Mouse (Mus musculus): Measurements from ENCODE around the gene Lmf2.

The Lmf2 gene

DNA sequence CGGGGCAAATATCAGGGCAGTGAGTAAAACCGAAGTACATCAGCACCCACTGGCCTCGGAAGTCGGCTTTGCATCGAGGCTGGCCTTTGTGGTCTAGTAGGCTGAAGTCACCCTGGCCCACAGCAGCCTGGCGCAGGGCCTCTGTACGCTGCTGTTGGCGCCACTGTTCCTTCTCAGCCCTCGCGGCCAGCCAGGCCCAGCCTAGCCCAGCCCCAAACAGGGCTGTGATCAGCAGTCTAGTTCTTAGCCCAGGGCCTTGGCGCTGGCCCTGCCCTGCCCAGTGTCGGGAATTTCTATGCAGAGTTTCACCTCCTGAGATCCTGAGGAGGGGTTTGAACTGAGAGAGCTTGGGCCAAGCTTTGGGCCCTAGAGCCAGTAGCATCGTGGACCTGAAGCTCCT lies 16.6 kb upstream of the Lmf2 start:
- DNase-seq = peak in 1 of 2 experiments; percentile 12

DNA sequence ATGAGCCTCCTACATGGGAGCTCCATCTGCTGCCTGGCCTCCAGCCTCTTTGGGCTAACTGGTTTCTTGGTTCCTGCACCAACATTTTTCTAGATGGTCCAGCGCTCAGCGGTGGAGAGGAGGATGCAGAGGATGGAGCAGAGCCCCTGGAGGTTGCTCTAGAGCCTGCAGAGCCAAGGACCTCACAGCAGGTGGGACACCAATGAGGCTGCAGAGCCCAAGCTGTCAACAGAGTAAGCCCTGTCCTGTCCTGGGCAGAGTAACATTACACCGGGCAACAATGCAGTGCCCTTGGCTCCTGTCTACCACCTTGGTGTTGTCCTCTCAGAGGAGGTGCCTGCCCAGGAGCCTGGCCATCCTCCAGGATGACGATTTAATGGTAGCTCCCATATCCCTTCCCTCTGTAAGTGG lies 9.7 kb upstream of the Lmf2 start:
- peak; percentile 88 to 90 for DNase-seq

DNA sequence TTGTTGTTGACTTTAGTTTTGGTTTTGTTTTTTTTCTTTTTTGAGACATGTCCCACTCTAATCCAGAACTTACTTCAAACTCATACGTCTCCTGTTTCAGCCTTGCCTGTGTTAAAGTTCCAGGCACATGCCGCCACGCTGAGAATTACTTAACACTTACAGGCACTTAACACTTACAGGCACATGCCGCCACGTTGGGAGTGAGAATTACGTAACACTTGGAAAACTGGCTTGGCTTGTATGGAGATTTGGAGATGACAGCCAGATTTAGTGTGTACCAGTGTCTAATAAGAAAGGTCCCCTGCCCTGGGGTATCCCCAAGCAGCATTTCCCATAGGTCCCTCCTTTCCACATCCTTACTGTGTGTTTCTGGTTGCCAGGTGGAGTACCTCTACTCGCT lies 7.6 kb upstream of the Lmf2 start:
- DNase-seq = no peak

- no peak for DNase-seq
Measured at GRCm38 (mm10) chr15:89358784-89359183, 3.3 kb upstream of the Lmf2 start.

DNA sequence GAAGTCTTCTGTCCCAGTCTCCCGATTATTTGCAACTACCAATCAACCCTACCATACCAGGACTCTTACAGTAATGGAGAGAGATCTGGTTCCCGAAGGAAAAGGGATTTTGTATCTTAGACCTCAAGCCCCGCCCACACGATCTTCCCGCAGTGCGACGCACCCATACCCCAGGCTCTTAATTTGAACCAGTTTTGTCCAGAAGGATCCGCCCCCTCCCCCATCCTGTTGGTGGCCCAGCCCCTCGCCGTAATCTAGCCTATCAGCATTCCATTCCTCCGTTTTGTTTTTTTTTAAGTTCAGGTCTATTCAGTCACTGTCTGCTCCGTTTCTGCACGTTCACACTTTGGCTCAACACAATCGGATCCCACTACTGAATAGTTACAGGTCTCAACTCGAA lies 913 bp upstream of the Lmf2 start:
- DNase-seq = no peak

DNA sequence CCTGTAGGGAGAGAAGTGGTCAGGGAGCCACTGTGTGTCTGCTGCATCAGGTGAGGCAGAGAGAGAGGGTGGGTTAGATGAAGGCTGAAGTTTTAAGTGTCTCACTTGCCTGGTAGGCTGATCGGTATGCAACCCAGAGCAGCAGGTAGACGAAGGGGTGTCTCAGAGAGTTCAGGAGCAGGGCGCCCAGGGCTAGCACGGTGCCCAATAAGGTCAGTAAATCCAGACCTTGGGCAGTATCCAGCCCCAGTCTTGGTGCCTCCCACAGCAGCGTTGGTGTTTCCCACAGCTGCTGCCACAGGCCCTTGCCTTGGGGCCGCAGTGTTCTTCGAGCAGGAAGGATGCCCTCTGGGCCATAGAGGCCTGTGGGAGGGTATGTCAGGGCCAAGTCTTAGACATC lies 1.0 kb downstream of the Lmf2 start:
- no peak for DNase-seq

DNA sequence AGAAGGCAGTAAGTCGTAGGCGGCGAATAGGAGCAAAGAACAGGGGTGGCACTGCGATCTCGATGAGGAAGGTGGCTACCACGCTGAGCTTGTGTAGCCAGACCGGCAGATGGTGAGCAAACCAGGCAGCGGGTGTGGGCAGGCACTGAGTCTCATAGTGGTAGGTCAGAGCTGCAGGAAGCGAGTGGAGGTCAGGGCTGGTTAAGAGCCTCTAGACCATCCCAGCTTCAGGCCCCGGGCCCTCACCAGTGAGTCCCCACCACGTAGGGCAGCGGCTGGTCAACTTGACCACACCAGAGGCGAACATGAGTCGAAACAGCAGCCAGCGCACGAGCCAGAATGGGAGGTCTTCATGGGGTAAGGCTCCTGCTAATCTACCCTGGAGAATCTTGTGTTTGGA lies 1.6 kb downstream of the Lmf2 start:
- no peak for DNase-seq

DNA sequence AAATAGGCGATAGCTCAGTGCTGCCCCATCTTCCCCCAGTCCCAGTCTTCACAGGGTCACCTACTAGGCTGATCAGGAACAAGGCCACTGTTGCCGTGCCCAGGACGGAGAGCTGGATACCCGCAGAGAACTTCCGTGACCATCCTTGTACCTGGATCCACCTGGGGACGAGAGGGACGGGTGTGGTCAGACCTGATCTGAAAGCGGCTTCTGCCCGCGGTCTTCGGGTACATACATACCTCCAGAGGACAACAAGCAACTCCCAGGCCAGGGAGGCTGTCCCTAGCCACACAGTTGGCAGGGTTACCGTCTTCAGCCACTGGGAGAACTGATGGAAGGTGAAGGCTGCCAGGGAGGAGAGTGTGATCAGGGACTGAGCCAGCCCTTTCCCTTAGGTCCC lies 2.7 kb downstream of the Lmf2 start:
- DNase-seq = no peak

DNA sequence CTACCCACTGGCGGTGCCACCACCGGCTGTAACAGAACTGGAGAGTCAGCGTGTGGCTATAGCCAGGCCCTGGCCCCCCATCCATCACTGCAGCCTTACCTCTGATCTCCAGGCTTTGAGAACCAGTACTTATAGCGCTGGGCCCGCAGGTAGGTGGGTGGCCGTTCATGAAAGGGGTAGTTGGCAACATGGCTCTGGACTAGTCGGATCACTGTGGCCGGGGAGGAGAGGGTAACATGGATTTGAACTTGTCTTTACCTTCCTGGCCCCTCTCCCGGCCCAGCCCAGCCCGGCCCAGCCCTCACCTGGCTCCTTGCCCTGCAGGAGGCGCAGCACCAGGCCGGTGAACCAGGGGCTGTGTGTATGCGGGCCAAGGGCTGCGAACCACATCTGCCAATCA lies 3.4 kb downstream of the Lmf2 start:
- no peak for DNase-seq

- DNase-seq = no peak
Measured at GRCm38 (mm10) chr15:89351302-89351701, 4.2 kb downstream of the Lmf2 start.

DNA sequence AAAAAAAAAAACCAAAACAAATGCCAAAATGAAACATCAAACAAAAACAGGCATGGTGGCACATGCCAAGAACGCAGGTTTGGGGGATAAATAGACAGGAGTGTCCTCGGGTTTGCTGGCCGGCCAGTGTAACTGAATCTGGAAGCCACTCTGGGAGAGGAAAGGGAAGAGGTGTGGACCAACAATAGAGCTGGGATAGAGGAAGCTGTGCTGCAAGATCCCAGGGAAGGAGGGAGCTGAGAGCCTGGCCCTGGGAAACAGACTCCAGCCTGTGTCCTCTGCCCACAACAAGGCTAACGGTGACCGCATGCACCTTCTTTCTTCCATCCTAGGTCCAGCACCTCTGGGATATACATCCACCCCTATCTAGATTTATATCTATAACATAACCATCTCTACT lies 5.0 kb downstream of the Lmf2 start:
- DNase-seq = no peak

DNA sequence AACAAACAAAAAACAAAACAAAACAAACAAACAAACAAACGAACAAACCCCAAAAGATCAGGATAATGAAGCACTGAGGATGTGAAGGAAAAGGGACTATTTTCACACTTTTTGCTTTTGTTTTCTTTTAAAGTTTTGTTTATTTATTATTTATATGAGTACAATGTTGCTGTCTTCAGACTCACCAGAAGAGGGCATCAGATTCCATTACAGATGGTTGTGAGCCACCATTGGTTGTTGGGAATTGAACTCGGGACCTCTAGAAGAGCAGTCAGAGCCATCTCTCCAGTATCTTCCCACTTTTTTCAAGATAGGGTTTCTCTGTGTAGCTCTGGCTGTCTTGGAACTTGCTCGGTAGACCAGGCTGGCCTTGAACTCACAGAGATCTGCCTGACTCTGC lies 12.1 kb downstream of the Lmf2 start:
- DNase-seq = no peak

GRCm38 (mm10) chr15:89341678-89342077 lies 13.8 kb downstream of the Lmf2 start:
- DNase-seq = no peak

GRCm38 (mm10) chr15:89340136-89340535 lies 15.3 kb downstream of the Lmf2 start:
- DNase-seq = no peak

DNA sequence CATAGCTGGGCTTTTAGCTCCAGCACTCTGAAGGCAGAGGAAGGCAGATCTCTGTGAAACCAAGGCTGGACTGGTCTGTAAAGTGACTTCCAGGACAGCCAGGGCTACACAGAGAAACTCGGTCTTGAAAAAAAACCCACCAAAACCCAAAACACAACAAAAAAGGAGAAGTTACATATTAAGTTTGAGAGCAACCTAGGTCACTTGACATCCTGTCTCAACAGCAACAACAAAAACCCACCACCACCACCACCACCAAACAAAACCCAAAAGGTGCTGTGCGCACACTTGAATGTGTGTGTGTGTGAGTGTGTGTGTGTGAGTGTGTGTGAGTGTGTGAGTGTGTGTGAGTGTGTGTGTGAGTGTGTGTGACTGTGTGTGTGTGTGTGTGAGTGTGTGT lies 15.8 kb downstream of the Lmf2 start:
- DNase-seq = no peak

DNA sequence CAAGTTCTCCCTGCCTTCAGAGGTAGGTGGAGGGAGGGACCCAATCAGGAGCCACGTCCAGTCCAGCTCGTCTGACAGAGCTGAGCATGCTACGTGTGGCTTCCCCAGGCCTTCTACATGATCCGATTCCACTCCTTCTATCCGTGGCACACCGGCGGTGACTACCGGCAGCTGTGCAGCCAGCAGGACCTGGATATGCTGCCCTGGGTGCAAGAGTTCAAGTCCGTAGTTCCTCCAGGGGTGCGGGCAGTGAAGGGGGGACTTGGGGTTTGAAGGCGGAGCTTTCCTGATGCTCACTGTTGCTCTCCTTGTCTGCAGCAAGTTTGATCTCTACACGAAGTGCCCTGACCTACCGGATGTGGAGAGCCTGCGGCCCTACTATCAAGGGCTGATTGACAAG lies 19.0 kb downstream of the Lmf2 start:
- no peak for DNase-seq

DNA sequence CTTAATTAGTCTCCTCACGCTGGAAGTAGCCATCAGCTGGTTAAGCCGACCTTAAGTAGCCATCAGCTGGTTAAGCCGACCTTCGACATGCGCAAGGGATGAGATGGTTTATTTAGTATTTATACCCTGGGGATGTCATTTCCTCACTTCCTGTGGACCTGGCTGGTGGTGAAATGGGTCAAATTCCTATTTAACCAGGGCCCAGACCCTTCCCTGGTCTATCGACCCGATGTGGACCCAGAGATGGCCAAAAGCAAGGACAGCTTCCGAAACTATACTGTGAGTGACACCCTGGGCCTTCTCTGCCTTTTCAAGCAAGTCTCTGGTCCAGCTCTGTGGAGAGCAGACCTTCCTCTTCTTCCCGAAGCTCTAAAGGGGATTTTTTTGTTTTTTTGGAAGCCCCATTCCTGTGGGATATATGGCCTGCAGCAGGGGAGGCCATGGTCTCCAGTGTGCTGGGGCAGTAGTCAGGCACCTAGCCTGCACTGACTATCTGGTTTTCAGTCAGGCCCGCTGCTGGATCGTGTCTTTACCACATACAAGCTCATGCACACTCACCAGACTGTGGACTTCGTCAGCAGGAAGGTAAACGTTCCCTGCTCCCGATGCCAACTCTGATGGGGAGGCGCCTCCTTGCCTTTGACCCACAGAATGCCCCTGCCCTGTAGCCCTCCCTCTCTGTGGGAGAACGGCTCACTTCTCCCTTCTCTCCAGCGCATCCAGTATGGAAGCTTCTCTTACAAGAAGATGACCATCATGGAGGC lies 20.5 kb downstream of the Lmf2 start:
- no peak for DNase-seq

- DNase-seq = no peak
Measured at GRCm38 (mm10) chr15:89334271-89334670, 21.2 kb downstream of the Lmf2 start, which contains the start of gene Miox. Gene Miox (plus strand): TSS chr15:89334398.

- no peak for DNase-seq
Measured at GRCm38 (mm10) chr15:89326441-89326840, 29.0 kb downstream of the Lmf2 start.

- no peak for DNase-seq
Measured at GRCm38 (mm10) chr15:89323656-89324055, 31.8 kb downstream of the Lmf2 start.

DNA sequence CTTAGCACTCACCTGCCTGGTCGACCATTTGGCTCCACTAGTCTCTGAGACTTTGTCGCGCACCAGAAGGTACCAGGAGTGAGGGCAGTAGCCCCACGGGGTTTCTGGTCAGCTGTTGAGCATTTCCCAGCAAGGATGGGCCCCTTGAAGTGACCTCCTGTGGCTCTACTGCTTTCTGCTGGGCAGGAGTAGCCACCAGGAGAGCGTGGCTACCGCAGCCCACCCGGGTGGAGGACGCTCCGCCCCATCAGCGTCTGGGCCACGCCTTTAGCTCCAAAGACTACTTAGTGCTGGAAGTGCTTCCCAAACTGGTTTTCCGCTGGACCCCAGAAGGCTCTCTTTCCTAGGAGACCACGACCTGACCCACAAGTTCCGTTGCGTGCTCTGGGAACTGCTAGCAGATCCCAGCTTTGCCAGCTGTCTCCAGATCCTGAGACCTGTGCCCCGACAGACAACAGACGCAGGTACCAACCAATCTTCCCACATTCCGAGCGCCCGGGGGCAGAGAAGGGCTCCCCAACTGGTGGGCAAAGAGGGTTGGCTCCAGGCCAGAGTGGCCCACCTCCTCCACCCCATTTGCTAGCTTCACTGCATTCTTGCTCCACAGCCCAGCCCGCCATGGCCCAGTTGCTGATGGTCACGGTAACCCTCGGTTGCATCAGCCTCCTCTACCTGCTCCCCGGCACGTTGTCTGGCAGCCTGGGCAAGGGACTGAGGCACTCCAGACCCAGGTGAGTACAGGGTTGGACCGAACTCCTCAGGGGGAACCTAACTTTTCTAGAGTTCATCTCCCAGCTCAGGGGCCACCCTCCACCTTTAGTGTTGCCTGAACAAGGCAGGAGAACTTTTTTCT lies 32.6 kb downstream of the Lmf2 start, which contains the start of gene Adm2:
Adm2 (plus strand) TSS at position 51 of the 853 bp plus-strand sequence.
- no peak for DNase-seq

GRCm38 (mm10) chr15:89321264-89321663 lies 34.2 kb downstream of the Lmf2 start:
- no peak for DNase-seq

DNA sequence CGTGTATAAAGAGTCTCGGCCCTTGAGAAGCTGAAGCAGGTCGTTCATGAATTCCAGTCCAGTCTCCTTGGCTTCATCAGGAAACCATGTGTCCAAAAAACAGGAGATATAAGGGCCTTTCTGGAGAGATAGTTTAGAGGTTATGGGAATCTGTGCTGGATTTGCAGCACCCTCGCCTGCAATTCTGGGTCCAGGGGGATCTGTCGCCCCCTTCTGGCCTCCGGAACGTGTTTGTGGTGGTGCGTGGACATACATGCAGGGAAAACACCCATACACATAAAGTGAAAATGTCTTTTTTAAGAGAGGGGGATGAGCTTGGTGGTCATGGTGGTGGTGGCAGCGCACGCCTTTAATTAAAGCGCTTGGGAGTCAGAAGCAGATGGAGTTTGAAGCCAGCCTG lies 39.3 kb downstream of the Lmf2 start:
- DNase-seq = peak in 1 of 2 experiments; percentile 41

GRCm38 (mm10) chr15:89315190-89315731 lies 40.2 kb downstream of the Lmf2 start, which contains the start of gene Sbf1:
Gene Sbf1 (minus strand): TSS chr15:89315311.
- DNase-seq = peak; percentile 97 to 99

Measured in cerebellum, postnatal 36 days (tissue).